Mouse (Mus musculus): ENCODE measurements around the gene Col25a1. TPM values are rescaled to one million over a fixed set of nuclear protein-coding genes. Genes with fewer than 3 reads are reported as not detected.

Gene Col25a1
- total RNA-seq, 2 experiments from 2014 or later = 12.5 to 13.9 TPM

DNA sequence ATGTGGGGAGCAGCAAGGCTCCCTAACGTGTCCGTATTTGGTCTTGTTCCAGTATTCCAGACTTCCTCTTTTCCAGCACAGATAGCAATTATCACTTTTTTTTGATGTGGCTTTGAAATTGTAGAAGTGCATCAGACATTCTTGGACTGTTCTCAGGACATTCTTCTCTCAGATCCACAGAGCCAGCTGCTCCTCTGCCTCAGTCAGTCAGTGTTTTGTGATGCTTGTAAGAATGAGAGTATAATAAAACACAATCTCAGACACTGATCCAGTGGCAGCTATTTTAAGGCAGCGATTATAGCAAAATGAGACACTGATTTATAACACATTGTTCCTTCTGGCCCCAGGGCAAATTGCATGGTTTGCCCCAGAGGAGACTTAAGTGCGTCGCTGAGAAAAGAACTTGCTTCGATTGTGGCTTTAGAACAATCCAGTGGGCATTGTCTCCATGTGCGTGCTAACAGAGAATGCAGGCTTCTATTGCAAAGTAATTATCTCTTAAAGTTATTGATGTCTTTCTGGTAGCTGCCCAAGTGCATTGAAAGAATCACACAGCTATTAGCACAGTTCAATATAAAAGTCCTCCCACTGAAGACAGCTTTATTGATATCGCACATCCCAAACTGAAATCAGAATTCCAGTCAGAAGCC, 111.5 kb downstream of the Col25a1 start:
- DNase-seq (ENCODE audit: low spot score in 2 of 2) = no peak

DNA sequence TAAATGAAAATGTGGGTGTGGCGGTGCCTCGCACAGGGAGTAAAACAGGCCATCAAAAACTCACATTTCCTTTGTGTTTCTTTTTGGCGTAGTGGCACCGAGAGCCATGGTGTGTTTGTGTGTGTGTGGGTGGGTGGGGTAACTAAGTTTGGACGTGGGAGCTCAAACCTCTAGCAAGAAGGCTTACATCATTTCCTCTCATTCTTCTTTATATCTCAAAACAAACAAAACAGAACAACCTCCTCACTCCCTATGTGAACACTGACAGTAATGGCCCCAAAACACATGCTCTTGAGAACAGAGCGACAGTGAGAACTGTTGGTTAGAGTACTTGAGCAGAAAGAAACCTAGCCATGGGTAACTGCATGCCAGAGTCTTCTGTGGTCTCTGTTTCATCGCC, 121.1 kb downstream of the Col25a1 start:
- DNase-seq (ENCODE audit: low spot score in 2 of 2) = no peak

DNA sequence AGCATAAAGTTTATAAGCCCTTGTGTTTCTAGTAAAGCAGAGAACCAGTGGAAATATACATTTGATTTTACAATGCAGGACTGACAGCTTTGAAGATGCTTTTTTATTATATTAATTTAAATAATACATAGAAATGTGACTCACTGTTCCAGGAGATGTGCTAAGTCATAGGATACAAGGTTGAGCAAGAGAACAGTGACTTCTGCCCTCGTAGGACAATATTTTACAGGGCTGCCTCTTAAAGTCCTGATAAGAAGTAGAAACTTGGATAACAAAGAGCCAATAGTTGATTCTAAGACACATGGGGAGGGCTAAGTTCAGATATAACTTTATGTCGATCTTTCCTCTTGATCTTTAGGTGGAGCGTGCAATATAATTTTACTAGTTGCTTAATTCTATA, 124.8 kb downstream of the Col25a1 start:
- DNase-seq (ENCODE audit: low spot score in 2 of 2) = no peak

DNA sequence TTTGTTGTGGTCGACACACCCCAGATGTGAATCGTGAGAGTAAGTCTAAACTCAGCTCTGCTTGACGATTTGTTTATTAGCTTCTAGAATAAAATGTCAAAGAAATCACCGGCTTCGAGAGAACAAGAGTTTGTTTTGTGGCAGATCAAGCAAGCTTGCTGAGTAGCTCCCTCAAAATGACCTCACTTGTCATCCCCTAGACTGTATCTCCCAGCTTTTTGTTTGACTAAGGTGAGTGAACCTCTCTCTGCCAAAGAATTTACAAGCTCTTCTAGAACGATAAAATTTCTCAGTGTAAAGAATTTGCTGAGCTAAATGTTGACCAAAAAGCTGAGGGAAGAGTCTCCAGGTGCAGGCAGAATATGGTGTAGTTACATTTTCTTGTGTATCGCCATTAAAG, 125.3 kb downstream of the Col25a1 start:
- no peak for DNase-seq (ENCODE audit: low spot score in 2 of 2)

DNA sequence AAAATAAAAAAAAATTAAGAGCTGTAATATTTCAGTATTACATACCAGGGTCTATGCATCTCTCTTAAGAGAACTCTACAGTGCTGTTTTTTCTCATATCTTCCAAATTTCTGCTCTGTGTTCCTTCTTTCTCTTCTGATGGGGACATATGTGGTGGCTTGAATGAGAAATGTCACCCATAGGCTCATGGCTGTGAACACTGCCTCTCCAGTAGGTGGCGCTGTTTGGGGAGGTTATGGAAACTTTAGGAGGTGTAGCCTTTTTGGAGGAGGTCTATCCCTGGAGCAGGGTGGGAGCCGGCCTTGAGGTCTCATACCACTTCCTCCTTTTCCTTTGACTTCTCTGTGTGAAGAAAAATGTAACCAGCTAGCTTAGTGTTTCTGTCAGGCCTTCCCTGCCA, 128.4 kb downstream of the Col25a1 start:
- DNase-seq (ENCODE audit: low spot score in 2 of 2) = no peak

DNA sequence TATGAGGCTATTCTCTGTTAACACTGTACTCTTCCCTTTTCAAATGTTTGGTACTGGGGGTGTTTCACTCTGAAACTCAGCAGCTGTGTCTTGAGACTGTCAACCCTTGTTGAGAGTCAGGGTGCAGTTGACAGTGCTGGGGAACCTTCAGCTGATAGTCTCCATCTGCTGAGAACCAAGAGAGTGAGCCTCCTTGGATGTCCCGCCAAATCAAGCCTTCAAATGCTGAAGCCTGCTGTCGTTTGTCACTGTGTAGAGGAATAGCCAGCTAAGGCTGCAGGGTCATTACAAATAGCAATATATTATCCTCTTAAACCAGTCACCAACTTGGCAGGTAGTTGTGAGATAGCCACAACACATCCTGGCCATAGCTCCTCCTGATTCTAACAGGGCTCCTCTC, 129.0 kb downstream of the Col25a1 start:
- DNase-seq (ENCODE audit: low spot score in 2 of 2) = no peak

DNA sequence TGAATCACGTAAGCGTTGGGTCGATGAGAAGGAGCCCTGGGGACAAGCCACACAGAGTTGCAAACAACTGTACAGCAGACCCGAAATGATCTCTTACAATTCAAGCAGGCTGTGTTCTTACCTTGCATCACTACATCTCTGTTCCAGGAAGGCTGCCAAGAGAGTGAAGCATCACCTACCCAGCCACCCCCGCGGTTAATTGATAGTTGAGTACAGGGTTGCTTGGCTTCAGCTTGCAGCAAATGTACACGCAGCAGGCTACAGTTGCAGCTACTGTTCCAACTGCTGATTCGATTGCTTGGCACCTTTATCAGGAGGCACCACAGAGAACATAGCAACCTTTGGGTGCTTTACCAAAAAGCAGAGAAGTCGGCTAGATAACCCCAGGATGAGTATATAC, 133.8 kb downstream of the Col25a1 start:
- no peak for DNase-seq (ENCODE audit: low spot score in 2 of 2)

DNA sequence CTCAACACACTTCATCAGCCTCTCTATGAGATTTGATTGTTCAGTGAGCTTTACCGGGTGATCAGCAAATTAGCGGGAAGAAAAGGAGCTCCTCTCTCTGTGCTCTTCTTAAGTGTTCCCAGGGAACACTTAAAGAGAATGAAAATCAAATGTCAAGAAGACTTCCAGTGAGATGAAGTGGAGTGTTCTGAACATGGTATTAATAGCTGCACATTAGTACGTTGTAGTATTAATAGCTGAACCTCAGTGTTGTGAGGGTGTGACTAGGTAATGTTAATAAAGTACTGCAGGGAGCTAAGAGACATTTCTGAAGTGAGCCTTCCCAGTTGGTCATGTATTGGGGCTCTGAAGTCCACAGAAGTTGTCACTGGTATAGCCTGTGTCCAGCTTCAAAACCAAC, 139.2 kb downstream of the Col25a1 start:
- no peak for DNase-seq (ENCODE audit: low spot score in 2 of 2)

DNA sequence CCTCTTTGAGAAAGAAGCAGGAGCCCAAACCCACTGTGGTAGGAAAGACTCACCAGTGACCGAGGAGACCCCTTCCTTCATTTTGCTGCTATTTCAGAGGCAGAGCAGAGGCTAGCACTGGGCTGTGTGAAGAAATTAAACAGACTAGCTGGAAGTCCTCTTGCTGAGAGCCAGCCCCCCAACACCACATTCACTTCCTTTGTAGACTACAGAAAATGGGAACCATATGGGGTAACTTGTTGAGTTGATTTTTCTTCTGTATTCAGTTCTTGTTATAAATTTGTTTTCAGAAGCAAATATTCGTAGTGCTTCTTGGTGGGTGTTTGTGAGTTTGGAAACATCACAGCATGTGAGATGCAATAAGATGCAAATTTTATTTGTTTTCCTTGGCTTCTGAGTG, 142.6 kb downstream of the Col25a1 start:
- no peak for DNase-seq (ENCODE audit: low spot score in 2 of 2)

DNA sequence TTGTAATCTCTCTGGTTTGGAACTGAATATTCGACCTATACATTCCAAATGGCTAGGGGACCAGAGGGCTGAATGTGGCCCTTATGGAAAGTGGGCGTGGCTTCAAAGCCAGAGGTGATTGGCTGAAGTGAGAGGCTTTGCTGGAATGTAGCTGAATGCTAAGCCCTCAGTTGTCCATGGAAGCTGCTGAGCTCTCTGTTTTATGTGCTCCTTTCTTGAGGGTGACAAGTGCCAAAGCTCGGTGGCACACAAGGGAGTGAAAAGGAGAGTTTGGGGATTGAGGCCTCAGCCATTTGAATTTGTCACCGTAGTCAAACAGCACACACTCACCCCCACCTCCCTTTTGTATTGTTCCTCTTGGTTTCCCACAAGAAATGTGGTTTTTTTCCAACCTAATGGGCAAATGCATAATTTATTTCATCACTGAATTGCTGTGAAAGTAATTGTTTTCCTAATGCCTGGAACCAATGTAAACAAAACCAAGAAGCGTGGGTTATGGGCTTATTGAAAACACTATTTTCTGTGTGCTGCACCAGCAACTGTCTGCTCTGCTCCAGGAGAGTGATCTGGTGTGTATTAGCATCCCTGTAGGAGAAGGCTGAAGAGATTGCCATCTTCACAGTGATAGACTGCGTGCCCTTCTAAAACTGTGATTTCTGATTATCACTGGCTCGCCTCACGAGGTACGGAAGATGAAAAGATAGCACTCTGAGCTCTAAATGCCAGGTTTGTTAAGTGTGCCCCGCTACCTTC, 147.2 kb downstream of the Col25a1 start:
- no peak for DNase-seq (ENCODE audit: low spot score in 2 of 2)

DNA sequence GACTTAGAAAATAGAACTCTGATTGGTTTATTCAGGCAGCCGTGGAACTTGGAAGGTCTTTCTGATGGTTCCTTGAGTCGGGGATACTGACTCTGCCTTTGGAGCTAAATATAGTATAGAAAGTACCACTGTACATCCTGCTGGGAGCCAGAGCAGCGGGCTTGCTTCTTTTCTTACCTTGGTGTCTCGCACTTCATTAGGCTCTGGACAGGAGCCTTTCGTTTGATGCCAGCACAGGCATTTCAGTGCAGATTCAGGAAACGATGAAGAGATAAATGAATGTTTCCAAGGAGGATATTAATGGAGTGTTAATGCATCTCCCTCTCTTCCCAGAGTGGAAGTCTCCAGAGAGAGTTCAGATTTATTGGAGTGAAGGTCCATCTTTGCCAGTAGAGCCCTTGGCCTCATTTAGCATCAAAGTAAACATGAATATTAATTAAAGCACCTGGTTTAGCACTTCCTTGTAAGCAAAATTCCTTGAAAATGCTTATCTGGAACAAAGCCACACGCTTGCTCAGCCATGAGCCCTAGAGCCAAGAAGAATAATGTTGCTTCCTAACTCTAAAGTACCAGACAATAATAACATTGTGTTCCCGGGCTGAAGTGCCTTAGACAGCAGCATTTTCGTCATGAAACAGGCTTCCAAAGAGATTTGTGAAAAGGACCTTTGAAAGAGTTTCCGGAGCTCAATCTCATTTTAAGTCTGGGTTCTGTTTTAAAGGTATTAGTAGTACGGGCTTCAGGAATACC, 151.9 kb downstream of the Col25a1 start:
- DNase-seq (ENCODE audit: low spot score in 2 of 2) = no peak

DNA sequence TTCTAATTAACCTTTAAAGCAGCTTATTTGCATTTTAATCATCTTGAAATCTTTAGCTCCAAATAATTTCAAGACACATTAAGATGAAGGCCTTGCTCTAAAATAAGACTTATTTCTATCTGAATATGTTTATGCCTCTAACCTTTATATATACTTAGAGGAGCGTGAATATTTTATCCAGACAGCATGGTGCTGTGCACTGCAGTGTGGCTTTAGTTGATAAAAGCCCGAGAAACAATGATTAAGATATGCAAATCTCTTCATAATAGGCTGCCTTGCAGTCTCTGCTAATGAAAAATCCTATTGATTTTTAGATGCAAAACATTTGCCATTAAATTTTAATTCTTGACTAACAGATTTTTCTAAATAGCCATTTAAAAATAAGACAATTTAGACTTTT, 156.8 kb downstream of the Col25a1 start:
- DNase-seq (ENCODE audit: low spot score in 2 of 2) = no peak

DNA sequence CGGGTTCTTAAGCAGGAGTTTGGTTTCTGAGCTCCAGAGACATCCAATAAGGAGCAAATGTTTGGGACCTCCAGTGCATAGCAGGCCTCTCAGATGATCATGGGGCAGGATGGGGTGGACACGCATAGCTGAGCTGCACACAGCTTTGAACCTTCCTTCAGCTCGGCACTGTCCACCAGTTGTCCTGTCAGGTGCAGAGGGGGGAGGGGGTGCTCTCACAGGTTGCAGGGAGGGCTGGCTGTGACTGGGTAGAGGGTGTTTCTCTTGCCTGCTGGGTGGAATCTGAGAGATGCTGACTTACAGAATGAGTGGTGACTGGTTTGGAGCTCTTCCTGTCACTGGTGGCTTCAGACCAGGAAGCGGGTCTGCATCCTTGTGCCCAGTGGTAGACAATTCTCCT, 157.5 kb downstream of the Col25a1 start:
- no peak for DNase-seq (ENCODE audit: low spot score in 2 of 2)

DNA sequence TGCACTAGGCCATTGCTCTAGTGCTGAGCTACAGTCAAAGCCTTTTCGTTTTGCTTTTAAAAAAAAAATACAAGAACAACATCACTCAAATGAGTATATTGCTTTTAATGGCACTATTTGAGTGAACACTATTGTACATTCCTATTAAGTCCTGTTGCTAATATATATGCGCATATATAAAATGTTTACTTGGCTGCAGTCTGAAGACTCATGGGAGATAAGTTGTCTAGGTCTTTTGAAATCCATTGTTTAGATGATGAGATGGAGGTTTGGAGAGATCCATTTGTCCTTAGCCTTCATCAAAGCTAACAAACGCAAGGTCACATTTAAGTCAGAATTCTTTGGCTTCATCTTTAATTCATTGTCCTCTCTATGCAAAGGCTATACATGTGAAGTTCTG, 157.9 kb downstream of the Col25a1 start:
- no peak for DNase-seq (ENCODE audit: low spot score in 2 of 2)

DNA sequence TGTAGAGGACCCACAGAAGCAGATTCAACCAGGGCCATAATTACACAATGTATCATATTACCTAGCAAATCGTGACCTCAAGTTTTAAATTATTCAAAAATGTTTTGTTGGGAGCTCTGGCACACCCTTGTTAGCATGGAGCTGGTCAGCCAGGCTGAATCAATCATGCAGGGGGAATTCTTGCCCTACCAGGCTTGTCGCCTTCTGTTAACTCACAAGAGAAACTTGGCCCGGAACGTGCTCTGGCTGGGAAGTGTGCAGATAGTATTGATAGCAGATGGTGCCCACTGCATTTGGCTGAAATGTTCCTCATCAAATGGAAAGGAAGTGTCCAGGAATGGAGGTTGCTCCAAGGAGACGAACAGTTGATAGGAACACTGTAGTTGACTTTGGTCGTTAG, 158.9 kb downstream of the Col25a1 start:
- no peak for DNase-seq (ENCODE audit: low spot score in 2 of 2)

DNA sequence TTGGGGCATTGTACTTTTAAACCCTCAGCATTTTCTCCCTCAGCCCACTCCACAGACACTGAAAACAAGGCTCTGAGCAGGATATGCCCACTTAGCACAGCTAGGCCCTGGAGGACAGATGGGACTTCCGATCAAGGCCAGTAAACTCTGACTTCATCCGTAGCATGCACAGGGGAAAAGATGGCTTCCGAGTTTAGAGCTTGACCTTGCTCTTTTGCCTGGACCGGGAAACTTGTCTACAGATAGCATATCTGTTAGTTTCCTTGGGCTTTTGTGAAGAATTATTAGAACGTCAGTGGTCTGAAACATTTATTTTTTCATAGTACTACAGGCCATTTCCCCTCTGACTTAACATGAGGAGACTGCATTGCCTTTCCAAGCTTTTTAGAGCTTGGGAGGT, 159.4 kb downstream of the Col25a1 start:
- no peak for DNase-seq (ENCODE audit: low spot score in 2 of 2)

DNA sequence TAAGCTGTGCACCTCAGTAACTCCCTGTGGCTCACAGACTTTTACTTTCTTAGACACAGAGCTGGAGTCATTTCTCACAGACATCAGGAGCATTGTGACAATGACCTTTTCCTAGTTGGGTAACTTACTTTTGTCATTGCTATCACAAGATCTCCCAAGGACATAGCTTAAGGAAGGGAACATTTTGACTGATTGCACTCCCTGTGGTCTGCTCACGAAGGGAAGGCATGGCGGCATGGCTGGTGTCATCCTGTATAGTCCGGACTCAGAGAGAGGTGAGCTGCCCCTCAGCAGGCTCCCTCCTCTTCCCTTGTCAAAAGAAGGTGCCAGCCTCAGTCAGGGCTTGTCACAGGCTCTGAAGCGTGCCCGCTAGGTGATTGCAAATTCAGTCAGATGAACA, 160.6 kb downstream of the Col25a1 start:
- DNase-seq (ENCODE audit: low spot score in 2 of 2) = no peak

DNA sequence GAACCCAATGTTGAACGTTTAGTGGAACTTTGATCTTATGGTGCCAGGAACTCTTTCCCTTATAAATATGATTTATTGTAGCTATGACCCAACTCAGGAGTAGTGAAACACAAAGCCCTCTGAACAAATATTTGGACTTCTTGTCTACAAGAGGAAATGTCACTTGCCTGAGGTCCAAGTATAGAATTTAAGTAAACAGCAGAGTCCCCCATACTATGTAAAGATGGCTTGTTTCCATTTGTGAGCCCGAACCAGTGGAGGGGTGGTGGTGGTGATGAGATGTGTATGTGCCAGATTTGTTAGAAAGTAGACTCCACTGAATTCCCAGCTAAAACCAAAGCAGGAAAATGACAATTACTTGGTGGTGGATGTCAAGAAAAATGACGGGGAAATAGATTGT, 169.2 kb downstream of the Col25a1 start:
- DNase-seq (ENCODE audit: low spot score in 2 of 2) = no peak

DNA sequence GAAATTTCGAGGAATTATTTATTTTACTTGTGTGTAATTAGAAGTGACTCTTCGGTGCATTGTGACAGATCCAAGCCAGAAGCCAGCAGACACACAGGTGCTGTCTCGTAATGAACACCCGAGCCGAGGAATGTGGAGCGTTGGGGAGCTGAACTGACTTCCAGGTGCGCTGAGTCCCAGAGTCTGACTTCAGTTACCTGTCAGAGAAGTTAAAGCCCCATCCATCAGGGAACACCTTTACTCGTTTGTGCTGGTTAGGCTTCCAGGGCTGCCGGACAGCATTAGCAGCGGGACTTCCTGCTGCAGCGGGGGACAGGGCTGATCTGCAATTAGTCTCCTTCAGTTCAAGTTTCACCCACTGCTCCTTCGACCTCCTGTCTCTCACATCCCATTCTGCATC, 172.3 kb downstream of the Col25a1 start:
- no peak for DNase-seq (ENCODE audit: low spot score in 2 of 2)

DNA sequence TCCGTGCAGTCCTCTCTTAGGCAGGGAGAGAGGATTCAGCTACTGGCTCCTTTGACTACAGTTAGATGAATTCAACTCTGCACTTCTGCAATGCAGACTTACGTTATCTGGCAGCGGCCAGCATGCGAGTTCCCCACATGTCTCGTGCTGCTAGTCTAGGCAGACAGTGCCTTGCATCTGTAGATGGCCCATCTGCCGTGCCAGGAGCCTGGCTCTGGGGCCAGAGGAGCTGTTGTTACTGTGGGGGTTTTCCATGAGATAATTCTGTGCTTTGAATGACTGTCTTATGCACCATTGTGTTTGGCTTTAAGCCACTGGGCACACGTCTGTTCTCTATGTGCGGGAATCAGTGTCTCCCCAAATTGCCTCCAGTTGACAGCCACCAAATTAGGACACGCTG, 173.5 kb downstream of the Col25a1 start:
- no peak for DNase-seq (ENCODE audit: low spot score in 2 of 2)

DNA sequence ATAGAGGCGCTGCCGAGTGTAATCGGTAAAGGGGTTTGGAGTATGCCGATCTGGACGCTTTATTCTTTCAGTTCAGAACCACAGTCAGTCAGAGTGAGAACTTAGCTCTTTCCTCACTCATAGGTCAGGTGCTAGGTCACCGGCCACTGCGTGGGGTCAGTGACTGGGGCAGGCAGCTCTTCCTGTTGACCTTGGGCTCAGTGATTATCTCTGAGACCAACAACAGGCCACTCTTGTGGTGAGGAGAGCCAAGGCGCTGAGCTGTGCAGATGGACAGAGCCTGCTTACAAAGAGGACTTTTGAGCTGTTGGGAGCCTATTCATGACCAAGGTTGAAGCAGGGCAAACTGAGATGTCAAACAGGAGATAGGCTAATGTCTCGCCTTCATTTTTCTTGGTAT, 174.4 kb downstream of the Col25a1 start:
- no peak for DNase-seq (ENCODE audit: low spot score in 2 of 2)

DNA sequence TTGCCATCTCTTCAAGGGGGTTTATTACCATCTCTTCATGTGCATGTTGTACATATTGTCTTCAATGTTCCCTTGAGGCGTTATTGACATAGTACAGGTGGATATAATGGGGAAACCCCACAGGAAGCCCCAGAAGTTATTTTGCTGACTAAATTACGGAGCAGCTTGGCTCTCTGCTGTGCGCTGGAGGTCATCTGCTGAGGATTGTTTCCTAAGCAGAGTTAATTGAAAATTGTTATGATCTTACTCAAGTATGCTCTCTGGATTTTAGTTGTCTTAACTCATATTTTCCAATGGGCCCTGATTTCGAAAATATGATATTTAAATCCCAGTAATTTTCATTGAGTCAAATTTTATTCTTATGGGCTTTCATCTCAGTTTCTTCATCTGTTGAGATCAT, 178.0 kb downstream of the Col25a1 start:
- no peak for DNase-seq (ENCODE audit: low spot score in 2 of 2)
